Mouse (Mus musculus) kidney, adult 2 months (tissue): Measurements from ENCODE around the gene Ecd.

ENCODE experiments used
- CTCF ChIP-seq: fragments of 200-500 bp; conservative IDR thresholded peaks from 2 replicates; pipeline ENCODE4 v1.5.1; 2011; ENCODE audit warnings: low read depth, mild to moderate bottlenecking, control low read depth, low read length, moderate library complexity, mixed read lengths; ENCODE audit not compliant: insufficient read depth, insufficient read length
- POLR2A ChIP-seq: fragments of 200-500 bp; IDR thresholded peaks from one replicate; pipeline ENCODE4 v1.6.1; 2011; ENCODE audit warnings: low read depth, low read length, control low read depth

DNA sequence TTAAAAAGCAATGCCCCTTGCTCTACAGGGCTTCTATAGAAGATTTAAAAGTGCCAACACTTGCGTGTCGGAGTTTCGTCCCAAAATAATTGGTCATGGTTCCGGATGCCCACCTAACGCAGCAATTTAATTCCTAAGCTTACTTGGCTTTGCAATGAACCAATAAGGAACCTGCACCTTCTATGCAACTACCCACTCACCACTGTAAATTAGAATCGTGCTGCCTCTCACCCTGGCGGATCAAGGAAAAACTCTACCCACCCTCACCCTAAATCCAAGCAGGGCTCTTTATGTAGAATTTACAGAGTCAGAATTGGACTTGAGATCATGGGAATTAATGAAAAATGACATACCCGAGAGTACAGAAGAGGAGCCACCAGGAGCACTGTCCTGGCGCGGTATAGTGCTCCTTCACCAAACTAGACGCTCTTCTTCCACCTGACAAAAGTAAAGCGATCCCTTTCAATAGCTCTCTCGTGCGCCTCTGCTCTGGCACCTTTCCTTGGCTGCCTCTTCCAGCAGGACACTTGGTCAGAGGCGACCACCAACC lies 405 bp downstream of the Ecd start:
- TF ChIP-seq POLR2A = no peak
- no peak for TF ChIP-seq CTCF
